Mouse (Mus musculus) hindbrain, postnatal 0 days (tissue): ENCODE data around the gene Rbks. TPM values are rescaled to one million over a fixed set of nuclear protein-coding genes. Genes with fewer than 3 reads are reported as not detected.

Experiments
- ATAC-seq: fragments of 200-750 bp; cut with Nextera tagmentation; 2 replicates; pipeline ENCODE4 v1.8.0; 2017; ENCODE audit warnings: mild to moderate bottlenecking, moderate TSS enrichment, moderate library complexity
- DNase-seq: peaks from one replicate; pipeline ENCODE4 v3.0.0-alpha.2; 2015; ENCODE audit warnings: low spot score
- H3K27ac ChIP-seq: fragments of 300-500 bp; sonication (generic); 2 replicates; pipeline ENCODE4 v1.5.1; 2014; ENCODE audit warnings: mild to moderate bottlenecking
- H3K27me3 ChIP-seq: fragments of 300-500 bp; sonication (generic); 2 replicates; pipeline ENCODE4 v1.6.1; 2014; ENCODE audit warnings: low read length, mixed read lengths; ENCODE audit not compliant: insufficient read depth
- H3K36me3 ChIP-seq: fragments of 300-500 bp; sonication (generic); 2 replicates; pipeline ENCODE4 v1.6.1; 2014; ENCODE audit warnings: low read length, mixed read lengths; ENCODE audit not compliant: insufficient read depth
- H3K4me1 ChIP-seq: fragments of 300-500 bp; sonication (generic); 2 replicates; pipeline ENCODE4 v1.6.1; 2014; ENCODE audit warnings: antibody characterized with exemption, low read length, mixed read lengths; ENCODE audit not compliant: insufficient read depth
- H3K4me2 ChIP-seq: fragments of 300-500 bp; sonication (generic); 2 replicates; pipeline ENCODE4 v1.6.1; 2014; ENCODE audit warnings: low read depth, mild to moderate bottlenecking, low read length, moderate library complexity, mixed read lengths
- H3K4me3 ChIP-seq: fragments of 300-500 bp; sonication (generic); 2 replicates; pipeline ENCODE4 v1.5.1; 2014; ENCODE audit warnings: low read length
- H3K9ac ChIP-seq: fragments of 300-500 bp; sonication (generic); replicated peaks from 2 replicates; pipeline ENCODE4 v1.6.1; 2014; ENCODE audit warnings: mild to moderate bottlenecking, low read length, moderate library complexity, mixed read lengths
- H3K9me3 ChIP-seq: fragments of 300-500 bp; sonication (generic); 2 replicates; pipeline ENCODE4 v1.6.1; 2016; ENCODE audit warnings: low read length, mixed read lengths
- CTCF ChIP-seq: IDR thresholded peaks from 2 replicates; pipeline ENCODE4 v1.5.1; 2016; ENCODE audit warnings: antibody characterized with exemption, control low read depth, low read depth
- WGBS: fragments of 180-500 bp; shearing (Covaris S2); extraction: QIAGEN DNeasy Blood & Tissue Kit; methylation state at CpG from one replicate; pipeline ENCODE4 v1.1.7; 2014; 5-methylcytosine and 5-hydroxymethylcytosine counted together
- microRNA-seq, 2 experiments: library from miRNA; unstranded; fragments of <30 nt; microRNA quantifications; one replicate each; pipeline ENCODE4; 2016
- polyA plus RNA-seq: library from polyadenylated mRNA; unstranded; fragments of >200 nt; fragmentation: Nextera tagmentation; extraction: Ambion mirVana; gene quantifications from 2 replicates; pipeline ENCODE4 v1.2.1, GENCODE M21; 2015
- total RNA-seq: library from RNA; depleted of rRNA; stranded (reverse); fragments of >200 nt; gene quantifications from 2 replicates; pipeline ENCODE4 v1.2.3, GENCODE M21; 2014; rRNA removed

Rbks gene
- total and polyA plus RNA-seq, 2 experiments from 2014 or later: 1.6 to 3.2 TPM

- no peak for TF ChIP-seq CTCF
- 66% methylated on average over 5 of the region's 7 CpGs for WGBS
- Histone ChIP-seq H3K27ac (no peak overlapping the region), H3K4me1 (no peaks in the 10 kb centered on the region), H3K9ac (no peak overlapping the region), H3K36me3 (no peaks in the 10 kb centered on the region), H3K4me3 (no peak overlapping the region), H3K9me3 (no peaks in the 10 kb centered on the region), H3K27me3 (no peaks in the 10 kb centered on the region), H3K4me2 (no peak overlapping the region)
- no peak for DNase-seq
- peak; percentile 47; the same call in 1 of the 2 replicates for ATAC-seq
These were observed 120.9 kb downstream of the Rbks start for GRCm38 (mm10) chr5:31576539-31576975.

Small RNA genes within 50 kb of the gene (microRNA-seq; reads per million reads assigned to microRNA genes)
- gene Mir3473e: 0 reads per million in 2 experiments

Other genes with a start within 250 kb of the Rbks start
- 55.0 and 61.8 TPM in 2 replicates for gene Zfp512, start 245.2 kb downstream of the Rbks start, total RNA-seq
- 70.9 and 73.9 TPM in 2 replicates for gene Zfp512, start 245.2 kb downstream of the Rbks start, polyA plus RNA-seq
- gene 4930548H24Rik, start 211.9 kb downstream of the Rbks start, total RNA-seq: 0.21 and 0.40 TPM in 2 replicates
- gene 4930548H24Rik, start 211.9 kb downstream of the Rbks start, polyA plus RNA-seq: 0.18 TPM in 1 of 2 replicates, not detected in the other
- 30.9 and 42.4 TPM in 2 replicates for gene Gpn1, start 202.9 kb downstream of the Rbks start, total RNA-seq
- gene Gpn1, start 202.9 kb downstream of the Rbks start, polyA plus RNA-seq: 69.2 and 70.2 TPM in 2 replicates
- 38.0 and 43.4 TPM in 2 replicates for gene Slc4a1ap, start 170.6 kb downstream of the Rbks start, total RNA-seq
- gene Slc4a1ap, start 170.6 kb downstream of the Rbks start, polyA plus RNA-seq: 32.0 and 32.5 TPM in 2 replicates
- gene Supt7l, start 169.8 kb downstream of the Rbks start, total RNA-seq: 24.1 and 25.6 TPM in 2 replicates
- gene Supt7l, start 169.8 kb downstream of the Rbks start, polyA plus RNA-seq: 20.5 and 21.9 TPM in 2 replicates
- 76.8 and 82.5 TPM in 2 replicates for gene Mrpl33, start 100.7 kb downstream of the Rbks start, total RNA-seq
- gene Mrpl33, start 100.7 kb downstream of the Rbks start, polyA plus RNA-seq: 293 and 315 TPM in 2 replicates
- gene Babam2, start 57 bp upstream of the Rbks start, total RNA-seq: 31.2 and 31.5 TPM in 2 replicates
- 62.5 and 66.2 TPM in 2 replicates for gene Babam2, start 57 bp upstream of the Rbks start, polyA plus RNA-seq